Mouse (Mus musculus) lung, embryonic 16.5 days (tissue): ENCODE measurements around the gene Kcnt2. TPM values are rescaled to one million over a fixed set of nuclear protein-coding genes. Genes with fewer than 3 reads are reported as not detected.

ENCODE experiments used
- ATAC-seq: fragments of 200-750 bp; cut with Nextera tagmentation; 2 replicates; pipeline ENCODE4 v1.8.0; 2017; ENCODE audit warnings: low read depth, mild to moderate bottlenecking, moderate library complexity
- H3K27ac ChIP-seq: fragments of 300-500 bp; sonication (generic); 2 replicates; pipeline ENCODE4 v1.5.1; 2014; ENCODE audit warnings: mild to moderate bottlenecking, control low read depth, low read length
- H3K27me3 ChIP-seq: fragments of 300-500 bp; sonication (generic); 2 replicates; pipeline ENCODE4 v1.6.1; 2014; ENCODE audit warnings: low read depth, low read length, mixed read lengths; ENCODE audit not compliant: control insufficient read depth, insufficient read depth
- H3K36me3 ChIP-seq: fragments of 300-500 bp; sonication (generic); 2 replicates; pipeline ENCODE4 v1.6.1; 2014; ENCODE audit warnings: low read length; ENCODE audit not compliant: control insufficient read depth, insufficient read depth
- H3K4me1 ChIP-seq: fragments of 300-500 bp; sonication (generic); replicated peaks from 2 replicates; pipeline ENCODE4 v1.6.1; 2014; ENCODE audit warnings: low read length, mixed read lengths; ENCODE audit not compliant: control insufficient read depth, insufficient read depth
- H3K4me2 ChIP-seq: fragments of 300-500 bp; sonication (generic); 2 replicates; pipeline ENCODE4 v1.6.1; 2014; ENCODE audit warnings: low read depth, low read length, control low read depth
- H3K4me3 ChIP-seq: fragments of 300-500 bp; sonication (generic); 2 replicates; pipeline ENCODE4 v1.5.1; 2014; ENCODE audit warnings: mild to moderate bottlenecking, low read length, control low read depth
- H3K9ac ChIP-seq: fragments of 300-500 bp; sonication (generic); 2 replicates; pipeline ENCODE4 v1.6.1; 2014; ENCODE audit warnings: low read length, control low read depth
- H3K9me3 ChIP-seq: fragments of 300-500 bp; sonication (generic); 2 replicates; pipeline ENCODE4 v1.6.1; 2016; ENCODE audit warnings: low read length; ENCODE audit not compliant: control insufficient read depth
- WGBS: fragments of 180-500 bp; shearing (Covaris S2); extraction: QIAGEN DNeasy Blood & Tissue Kit; methylation state at CpG from one replicate; pipeline ENCODE4 v1.1.7; 2014; 5-methylcytosine and 5-hydroxymethylcytosine counted together
- polyA plus RNA-seq: library from polyadenylated mRNA; unstranded; fragments of >200 nt; fragmentation: Nextera tagmentation; extraction: Ambion mirVana; gene quantifications from 2 replicates; pipeline ENCODE4 v1.2.1, GENCODE M21; 2015

The Kcnt2 gene
- polyA plus RNA-seq, 1 experiment from 2014 or later, result 0.45 TPM

- Histone ChIP-seq H3K36me3 (no peaks in the 10 kb centered on the region), H3K27me3 (no peaks in the 10 kb centered on the region), H3K4me3 (no peak overlapping the region), H3K27ac (no peak overlapping the region), H3K4me2 (no peak overlapping the region), H3K4me1 (no peaks in the 10 kb centered on the region), H3K9me3 (no peaks in the 10 kb centered on the region), H3K9ac (no peak overlapping the region)
- ATAC-seq, result no peak
- WGBS, result 69% methylated on average over 3 of the region's 3 CpGs
Observed at GRCm38 (mm10) chr1:140451461-140451860, 205.5 kb downstream of the Kcnt2 start.

GRCm38 (mm10) chr1:140451924-140452323, 206.0 kb downstream of the Kcnt2 start:
- ATAC-seq, result no peak
- Histone ChIP-seq H3K9me3 (no peaks in the 10 kb centered on the region), H3K9ac (no peak overlapping the region), H3K4me1 (no peaks in the 10 kb centered on the region), H3K27me3 (no peaks in the 10 kb centered on the region), H3K4me3 (no peak overlapping the region), H3K36me3 (no peaks in the 10 kb centered on the region), H3K4me2 (no peak overlapping the region), H3K27ac (no peak overlapping the region)
- WGBS, result 47% methylated on average over 1 of the region's 1 CpGs

- Histone ChIP-seq H3K27ac (no peak overlapping the region), H3K4me2 (no peak overlapping the region), H3K4me1 (no peaks in the 10 kb centered on the region), H3K9ac (no peak overlapping the region), H3K36me3 (no peaks in the 10 kb centered on the region), H3K9me3 (no peaks in the 10 kb centered on the region), H3K27me3 (no peaks in the 10 kb centered on the region), H3K4me3 (no peak overlapping the region)
- 40% methylated on average over 2 of the region's 2 CpGs for WGBS
- no peak for ATAC-seq
Observed at GRCm38 (mm10) chr1:140455903-140456302, 209.9 kb downstream of the Kcnt2 start.

- 70% methylated on average over 2 of the region's 2 CpGs for WGBS
- no peak overlapping the region for H3K4me3 ChIP-seq
- H3K36me3 ChIP-seq, result no peaks in the 10 kb centered on the region
- no peak overlapping the region for H3K27ac ChIP-seq
- no peak overlapping the region for H3K9ac ChIP-seq
- no peaks in the 10 kb centered on the region for H3K4me1 ChIP-seq
- no peak overlapping the region for H3K4me2 ChIP-seq
- no peak for ATAC-seq
- H3K27me3 ChIP-seq, result no peaks in the 10 kb centered on the region
- H3K9me3 ChIP-seq, result no peaks in the 10 kb centered on the region
Observed at GRCm38 (mm10) chr1:140456873-140457272, 210.9 kb downstream of the Kcnt2 start.

- Histone ChIP-seq H3K4me3 (no peak overlapping the region), H3K27me3 (no peaks in the 10 kb centered on the region), H3K36me3 (no peaks in the 10 kb centered on the region), H3K27ac (no peak overlapping the region), H3K9me3 (no peaks in the 10 kb centered on the region), H3K9ac (no peak overlapping the region), H3K4me2 (no peak overlapping the region), H3K4me1 (no peaks in the 10 kb centered on the region)
- WGBS, result 82% methylated on average over 4 of the region's 4 CpGs
- ATAC-seq, result no peak
Observed at GRCm38 (mm10) chr1:140468315-140468714, 222.4 kb downstream of the Kcnt2 start.

- H3K36me3 ChIP-seq, result no peaks in the 10 kb centered on the region
- no peaks in the 10 kb centered on the region for H3K4me1 ChIP-seq
- no peak overlapping the region for H3K4me2 ChIP-seq
- no peaks in the 10 kb centered on the region for H3K9me3 ChIP-seq
- ATAC-seq, result no peak
- H3K9ac ChIP-seq, result no peak overlapping the region
- no peaks in the 10 kb centered on the region for H3K27me3 ChIP-seq
- no peak overlapping the region for H3K27ac ChIP-seq
- no peak overlapping the region for H3K4me3 ChIP-seq
- WGBS, result 86% methylated on average over 1 of the region's 1 CpGs
Observed at GRCm38 (mm10) chr1:140469586-140469985, 223.6 kb downstream of the Kcnt2 start.

GRCm38 (mm10) chr1:140476921-140477320, 231.0 kb downstream of the Kcnt2 start:
- Histone ChIP-seq H3K9me3 (no peaks in the 10 kb centered on the region), H3K4me1 (no peaks in the 10 kb centered on the region), H3K9ac (no peak overlapping the region), H3K27me3 (no peaks in the 10 kb centered on the region), H3K4me2 (no peak overlapping the region), H3K4me3 (no peak overlapping the region), H3K36me3 (no peaks in the 10 kb centered on the region), H3K27ac (no peak overlapping the region)
- WGBS, result 46% methylated on average over 2 of the region's 2 CpGs
- ATAC-seq, result no peak

- Histone ChIP-seq H3K27ac (no peak overlapping the region), H3K36me3 (no peaks in the 10 kb centered on the region), H3K9me3 (no peaks in the 10 kb centered on the region), H3K4me3 (no peak overlapping the region), H3K4me2 (no peak overlapping the region), H3K4me1 (no peaks in the 10 kb centered on the region), H3K9ac (no peak overlapping the region), H3K27me3 (no peaks in the 10 kb centered on the region)
- WGBS, result 78% methylated on average over 1 of the region's 1 CpGs
- ATAC-seq, result no peak
Observed at GRCm38 (mm10) chr1:140484016-140484415, 238.1 kb downstream of the Kcnt2 start.

- H3K27ac ChIP-seq, result no peak overlapping the region
- no peak for ATAC-seq
- H3K27me3 ChIP-seq, result no peaks in the 10 kb centered on the region
- no peak overlapping the region for H3K4me2 ChIP-seq
- H3K4me1 ChIP-seq, result no peaks in the 10 kb centered on the region
- H3K4me3 ChIP-seq, result no peak overlapping the region
- no peaks in the 10 kb centered on the region for H3K9me3 ChIP-seq
- no peaks in the 10 kb centered on the region for H3K36me3 ChIP-seq
- WGBS, result 68% methylated on average over 2 of the region's 2 CpGs
- no peak overlapping the region for H3K9ac ChIP-seq
Observed at GRCm38 (mm10) chr1:140489816-140490215, 243.9 kb downstream of the Kcnt2 start.

GRCm38 (mm10) chr1:140491406-140491805, 245.4 kb downstream of the Kcnt2 start:
- H3K4me1 ChIP-seq, result no peaks in the 10 kb centered on the region
- WGBS, result 85% methylated on average over 1 of the region's 1 CpGs
- no peak overlapping the region for H3K27ac ChIP-seq
- H3K27me3 ChIP-seq, result no peaks in the 10 kb centered on the region
- H3K9me3 ChIP-seq, result no peaks in the 10 kb centered on the region
- H3K4me2 ChIP-seq, result no peak overlapping the region
- no peaks in the 10 kb centered on the region for H3K36me3 ChIP-seq
- no peak overlapping the region for H3K4me3 ChIP-seq
- H3K9ac ChIP-seq, result no peak overlapping the region
- no peak for ATAC-seq
